Mouse (Mus musculus): ENCODE results near the gene Ifnk.

GRCm38 (mm10) chr4:35143472-35144102, 8.3 kb upstream of the Ifnk start:
- no peak for TF ChIP-seq POLR2A (IDR thresholded peaks at IDR 0.05; ENCODE audit: low read depth, low read length)
- TF ChIP-seq CTCF (IDR thresholded peaks at IDR 0.05; ENCODE audit: borderline replicate concordance, insufficient read depth, low read length), result no peak

Measured in embryonic fibroblast, embryonic 13.5 days (primary cell).